Mouse (Mus musculus) limb, embryonic 15.5 days (tissue): Measurements from ENCODE around the gene Atp8a2. TPM values are rescaled to one million over a fixed set of nuclear protein-coding genes. Genes with fewer than 3 reads are reported as not detected.
"Not testable (repeated sequence)": the region's sequence is repeated elsewhere in the genome, so short reads cannot be mapped to it uniquely, and the experiment has no call there.

Source experiments
- ATAC-seq: fragments of 200-750 bp; cut with Nextera tagmentation; 2 replicates; pipeline ENCODE4 v1.8.0; 2017; ENCODE audit warnings: low read depth, moderate TSS enrichment; ENCODE audit not compliant: insufficient number of reproducible peaks, low FRiP score, low TSS enrichment
- H3K27ac ChIP-seq: fragments of 300-500 bp; sonication (generic); 2 replicates; pipeline ENCODE4 v1.5.1; 2015; ENCODE audit warnings: moderate library complexity, mild to moderate bottlenecking, inconsistent platforms
- H3K27me3 ChIP-seq: fragments of 300-500 bp; sonication (generic); 2 replicates; pipeline ENCODE4 v1.6.1; 2015; ENCODE audit warnings: inconsistent platforms
- H3K36me3 ChIP-seq: fragments of 300-500 bp; sonication (generic); 2 replicates; pipeline ENCODE4 v1.6.1; 2015; ENCODE audit warnings: inconsistent platforms
- H3K4me1 ChIP-seq: fragments of 300-500 bp; sonication (generic); 2 replicates; pipeline ENCODE4 v1.6.1; 2015; ENCODE audit warnings: inconsistent platforms
- H3K4me2 ChIP-seq: fragments of 300-500 bp; sonication (generic); 2 replicates; pipeline ENCODE4 v1.6.1; 2015; ENCODE audit warnings: mild to moderate bottlenecking, inconsistent platforms
- H3K4me3 ChIP-seq: fragments of 300-500 bp; sonication (generic); 2 replicates; pipeline ENCODE4 v1.5.1; 2015; ENCODE audit warnings: mild to moderate bottlenecking, inconsistent platforms
- H3K9ac ChIP-seq: fragments of 300-500 bp; sonication (generic); 2 replicates; pipeline ENCODE4 v1.6.1; 2015; ENCODE audit warnings: inconsistent platforms
- H3K9me3 ChIP-seq: fragments of 300-500 bp; sonication (generic); 2 replicates; pipeline ENCODE4 v1.6.1; 2016; ENCODE audit warnings: inconsistent platforms
- WGBS: fragments of 180-500 bp; shearing (Covaris S2); methylation state at CpG from one replicate; pipeline ENCODE4 v1.1.7; 2015; 5-methylcytosine and 5-hydroxymethylcytosine counted together
- polyA plus RNA-seq: library from polyadenylated mRNA; unstranded; fragments of >200 nt; fragmentation: Nextera tagmentation; extraction: Ambion mirVana; gene quantifications from 2 replicates; pipeline ENCODE4 v1.2.1, GENCODE M21; 2015

Gene Atp8a2
- polyA plus RNA-seq, 1 experiment from 2014 or later, result 1.0 TPM

DNA sequence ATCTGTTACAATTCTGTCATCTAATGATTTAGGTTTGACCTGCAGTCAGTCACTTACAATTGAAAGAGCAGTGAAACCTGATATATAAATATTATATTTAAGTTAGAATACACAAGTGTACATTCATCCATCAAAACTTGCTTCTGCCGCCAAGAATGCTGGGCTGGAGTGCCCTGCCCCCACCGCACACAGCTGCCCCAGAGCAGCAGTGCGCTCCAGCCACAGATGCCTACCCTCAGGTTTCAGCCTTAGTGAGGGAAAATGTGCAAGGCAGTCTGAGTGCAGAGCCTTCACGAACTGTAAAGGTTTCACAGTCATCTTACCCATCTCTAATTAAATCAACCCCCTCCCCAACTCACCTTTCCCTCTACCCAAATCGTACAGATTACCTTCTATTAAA is 369.6 kb downstream of the Atp8a2 start:
- Histone ChIP-seq H3K27ac (peak overlapping the region; percentile 17; the same call in 1 of the 2 replicates), H3K9ac (no peak overlapping the region), H3K4me2 (no peak overlapping the region), H3K36me3 (no peaks in the 10 kb centered on the region), H3K4me1 (peaks cover 10% of the 10 kb centered on the region), H3K4me3 (no peak overlapping the region), H3K9me3 (no peaks in the 10 kb centered on the region), H3K27me3 (peaks cover under 1% of the 10 kb centered on the region; the same call in 1 of the 2 replicates)
- ATAC-seq, result no peak
- WGBS, result 15% methylated on average over 5 of the region's 5 CpGs

DNA sequence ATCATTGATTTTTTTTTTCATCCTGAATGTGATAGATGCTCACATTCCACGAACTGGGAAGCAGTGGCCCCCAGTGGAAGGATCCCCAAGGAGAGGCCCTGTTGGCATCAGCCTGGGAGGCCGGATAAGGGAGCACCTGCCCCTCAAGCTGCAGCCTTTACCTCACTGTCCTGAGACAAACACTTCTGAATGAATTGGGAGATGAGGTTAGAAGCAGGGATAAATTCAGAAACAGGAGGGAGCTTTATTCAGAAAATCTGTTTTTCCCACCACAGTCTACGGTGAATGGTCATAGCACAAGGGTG is 376.9 kb downstream of the Atp8a2 start:
- Histone ChIP-seq H3K27me3 (peaks cover 4% of the 10 kb centered on the region; the same call in 1 of the 2 replicates), H3K4me3 (no peak overlapping the region), H3K9ac (no peak overlapping the region), H3K36me3 (no peaks in the 10 kb centered on the region), H3K9me3 (no peaks in the 10 kb centered on the region), H3K27ac (no peak overlapping the region), H3K4me1 (peaks cover 5% of the 10 kb centered on the region), H3K4me2 (no peak overlapping the region)
- 59% methylated on average over 3 of the region's 3 CpGs for WGBS
- ATAC-seq, result no peak

DNA sequence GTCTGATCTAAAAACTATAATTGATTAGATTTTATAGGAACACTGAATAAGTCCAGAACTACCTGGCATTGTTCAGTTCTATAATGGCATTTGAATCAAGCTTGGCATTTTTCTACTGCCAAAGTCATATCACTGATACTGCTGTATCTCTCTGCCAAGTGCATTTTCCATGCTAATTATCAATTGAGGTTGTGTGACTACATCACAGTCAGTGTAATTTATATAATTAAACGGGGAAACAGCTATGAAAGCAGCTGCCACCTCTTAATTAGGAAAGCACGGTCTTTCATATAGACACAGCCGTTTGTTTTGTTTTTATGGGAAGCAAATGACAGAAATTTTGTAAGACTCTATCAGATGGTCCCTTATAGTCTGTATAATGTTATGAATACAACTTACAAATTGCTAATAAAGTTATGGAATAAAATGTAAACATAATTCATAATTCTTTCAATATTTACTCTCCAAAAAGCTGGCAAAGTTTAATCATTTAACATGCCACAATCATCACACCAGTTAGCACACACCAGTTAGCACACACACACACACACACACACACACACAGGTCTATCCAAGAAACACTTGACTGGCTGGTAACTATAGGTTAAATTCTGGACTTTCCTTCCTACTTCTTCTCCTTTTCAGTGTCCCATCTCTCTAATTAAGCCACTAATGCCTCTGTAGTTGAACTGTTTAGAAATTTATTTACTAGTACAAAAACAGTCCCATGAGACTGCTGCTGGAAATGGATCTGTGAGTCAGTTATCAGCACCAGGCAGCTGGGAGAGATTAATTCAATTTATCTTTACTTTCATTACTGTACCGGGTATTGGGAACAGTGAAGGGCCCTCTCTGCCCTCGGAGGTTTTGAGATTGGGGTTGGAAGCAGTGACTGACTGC is 377.5 kb downstream of the Atp8a2 start:
- no peaks in the 10 kb centered on the region for H3K36me3 ChIP-seq
- 51% methylated on average over 5 of the region's 5 CpGs for WGBS
- no peaks in the 10 kb centered on the region for H3K9me3 ChIP-seq
- H3K4me2 ChIP-seq, result no peak overlapping the region
- ATAC-seq, result no peak
- H3K4me1 ChIP-seq, result peaks cover 5% of the 10 kb centered on the region
- H3K27me3 ChIP-seq, result peaks cover 4% of the 10 kb centered on the region; the same call in 1 of the 2 replicates
- no peak overlapping the region for H3K9ac ChIP-seq
- no peak overlapping the region for H3K27ac ChIP-seq
- no peak overlapping the region for H3K4me3 ChIP-seq

DNA sequence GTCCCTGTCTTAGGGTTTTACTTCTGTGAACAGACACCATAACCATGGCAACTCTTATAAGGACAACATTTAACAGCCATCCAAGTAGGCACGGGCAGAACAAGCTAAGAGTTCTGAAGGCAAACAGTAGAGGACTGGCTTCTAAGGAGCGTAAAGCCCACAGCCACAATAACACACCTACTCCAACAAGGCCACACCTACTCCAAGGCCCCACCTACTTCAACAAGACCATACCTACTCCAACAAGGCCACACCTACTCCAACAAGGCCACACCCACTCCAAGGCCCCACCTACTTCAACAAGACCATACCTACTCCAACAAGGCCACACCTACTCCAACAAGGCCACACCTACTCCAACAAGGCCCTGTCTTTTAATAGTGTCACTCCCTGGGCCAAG is 386.7 kb downstream of the Atp8a2 start:
- 62% methylated on average over 2 of the region's 2 CpGs for WGBS
- H3K4me1 ChIP-seq, result peaks cover 21% of the 10 kb centered on the region
- not testable (repeated sequence) for H3K4me3 ChIP-seq, H3K27me3 ChIP-seq, H3K9me3 ChIP-seq, H3K36me3 ChIP-seq, H3K9ac ChIP-seq, H3K27ac ChIP-seq, H3K4me2 ChIP-seq
- ATAC-seq, result 0 out of 2 replicates have a peak, but pooled peaks have one; percentile 16

DNA sequence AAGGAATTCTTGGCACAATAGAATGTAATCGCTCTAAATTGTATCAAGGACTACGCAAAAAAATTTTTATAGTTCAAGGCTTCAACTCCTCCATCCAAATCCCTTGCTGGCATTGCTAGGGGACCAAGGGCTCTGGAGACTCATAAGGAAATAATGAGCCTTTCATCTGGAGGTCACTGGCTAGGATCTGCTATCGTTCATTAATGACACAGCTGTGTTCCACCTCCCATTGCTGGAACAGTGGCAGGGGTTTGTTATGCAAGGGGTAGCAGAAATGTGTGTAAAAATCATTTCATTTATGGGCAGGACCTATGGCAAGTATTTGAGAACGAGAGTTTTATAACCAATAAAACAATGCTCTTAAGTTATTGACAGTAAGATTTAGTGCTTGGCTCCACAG is 387.2 kb downstream of the Atp8a2 start:
- Histone ChIP-seq H3K27ac (no peak overlapping the region), H3K4me1 (peaks cover 21% of the 10 kb centered on the region), H3K4me3 (no peak overlapping the region), H3K9me3 (no peaks in the 10 kb centered on the region), H3K27me3 (0 out of 2 replicates have a peak, but pooled peaks cover 7% of the 10 kb centered on the region), H3K4me2 (no peak overlapping the region), H3K36me3 (no peaks in the 10 kb centered on the region), H3K9ac (no peak overlapping the region)
- WGBS, result 34% methylated on average over 4 of the region's 4 CpGs
- no peak for ATAC-seq

DNA sequence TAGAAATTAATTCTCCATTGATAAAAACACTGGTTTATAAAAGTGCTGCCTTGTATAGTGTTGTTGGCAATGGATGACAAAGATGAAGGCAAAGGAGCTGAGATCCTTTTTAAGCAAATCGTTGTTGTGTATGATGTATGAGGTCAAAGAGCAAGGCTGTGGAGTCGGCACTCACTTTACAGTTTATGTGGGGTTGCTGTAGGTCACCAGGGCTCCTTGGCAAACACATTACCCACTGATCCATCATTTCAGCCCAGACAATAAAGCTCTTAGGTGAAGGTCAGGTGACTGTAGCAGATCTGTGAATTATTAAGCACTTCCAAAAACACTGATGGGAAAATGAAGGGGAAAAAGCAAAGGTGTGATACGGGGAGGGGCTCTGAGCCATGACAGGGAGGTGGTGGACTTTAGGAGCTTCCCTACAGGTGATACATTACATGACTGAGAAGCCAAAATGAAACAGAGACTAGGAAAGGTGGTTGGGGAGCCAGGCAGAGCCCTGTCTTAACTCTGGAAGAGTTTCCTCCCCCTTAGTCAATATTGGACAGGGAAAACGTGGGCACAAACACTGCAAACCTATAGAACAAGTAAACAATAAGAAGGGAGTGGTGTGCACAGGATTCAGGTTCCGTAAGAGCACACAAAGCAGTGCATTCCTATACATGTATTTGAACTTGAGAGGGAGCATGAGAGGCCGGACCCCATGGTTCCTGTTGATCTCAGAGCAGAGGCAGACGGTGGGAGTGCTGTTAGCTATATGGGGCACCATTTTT is 389.3 kb downstream of the Atp8a2 start:
- H3K27ac ChIP-seq, result no peak overlapping the region
- peaks cover 21% of the 10 kb centered on the region for H3K4me1 ChIP-seq
- no peaks in the 10 kb centered on the region for H3K36me3 ChIP-seq
- H3K27me3 ChIP-seq, result no peaks in the 10 kb centered on the region
- no peaks in the 10 kb centered on the region for H3K9me3 ChIP-seq
- H3K9ac ChIP-seq, result no peak overlapping the region
- H3K4me3 ChIP-seq, result no peak overlapping the region
- no peak for ATAC-seq
- H3K4me2 ChIP-seq, result no peak overlapping the region
- WGBS, result 60% methylated on average over 7 of the region's 7 CpGs

DNA sequence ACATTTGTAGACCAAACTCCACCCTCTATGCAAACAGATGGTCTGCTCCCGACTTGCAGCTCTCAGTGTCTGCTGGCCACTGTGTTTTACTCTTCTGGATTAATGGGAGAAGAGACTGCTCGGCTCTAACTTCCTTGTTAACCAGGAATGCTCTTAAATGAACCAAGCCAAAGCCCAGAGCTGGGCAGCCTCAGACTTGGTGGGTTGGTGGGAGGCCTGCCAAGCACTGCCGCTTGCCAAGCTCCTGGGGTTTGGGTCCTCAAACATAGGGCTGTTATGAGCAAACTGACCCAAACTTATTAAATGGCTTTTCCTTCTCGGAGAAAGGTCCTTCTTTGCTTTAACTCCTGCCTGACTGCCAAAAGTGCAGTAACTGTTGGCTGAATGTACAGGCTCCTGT is 390.1 kb downstream of the Atp8a2 start:
- Histone ChIP-seq H3K4me1 (peaks cover 21% of the 10 kb centered on the region), H3K9me3 (no peaks in the 10 kb centered on the region), H3K9ac (no peak overlapping the region), H3K27me3 (no peaks in the 10 kb centered on the region), H3K36me3 (no peaks in the 10 kb centered on the region), H3K27ac (peak overlapping the region; percentile 70), H3K4me3 (no peak overlapping the region), H3K4me2 (no peak overlapping the region)
- WGBS, result 34% methylated on average over 4 of the region's 4 CpGs
- ATAC-seq, result peak; percentile 81

DNA sequence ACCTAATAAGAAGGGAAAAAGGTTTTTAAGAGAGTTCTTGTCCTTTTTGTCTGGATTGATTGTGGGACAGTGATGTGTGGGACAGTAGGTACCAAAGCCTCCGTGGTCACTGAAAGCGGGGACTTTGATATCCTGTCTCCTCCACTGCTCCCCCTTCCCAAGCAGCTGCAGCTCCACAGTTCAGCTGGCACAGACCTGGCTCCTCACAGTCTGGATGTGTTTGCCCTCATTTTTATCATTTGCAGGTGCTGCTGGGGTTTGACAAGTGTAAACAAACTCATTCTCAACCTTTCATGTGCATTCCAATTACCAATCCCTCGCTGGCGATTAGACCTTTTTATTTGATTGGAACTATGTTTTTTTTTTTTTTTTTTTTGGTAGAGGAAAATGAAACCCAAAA is 390.8 kb downstream of the Atp8a2 start:
- H3K9me3 ChIP-seq, result no peaks in the 10 kb centered on the region
- H3K4me2 ChIP-seq, result no peak overlapping the region
- no peak overlapping the region for H3K4me3 ChIP-seq
- 19% methylated on average over 4 of the region's 4 CpGs for WGBS
- no peak for ATAC-seq
- H3K4me1 ChIP-seq, result peaks cover 21% of the 10 kb centered on the region
- 0 out of 2 replicates have a peak overlapping the region, but pooled peaks have one; percentile 23 for H3K27ac ChIP-seq
- no peaks in the 10 kb centered on the region for H3K27me3 ChIP-seq
- H3K9ac ChIP-seq, result no peak overlapping the region
- H3K36me3 ChIP-seq, result no peaks in the 10 kb centered on the region

DNA sequence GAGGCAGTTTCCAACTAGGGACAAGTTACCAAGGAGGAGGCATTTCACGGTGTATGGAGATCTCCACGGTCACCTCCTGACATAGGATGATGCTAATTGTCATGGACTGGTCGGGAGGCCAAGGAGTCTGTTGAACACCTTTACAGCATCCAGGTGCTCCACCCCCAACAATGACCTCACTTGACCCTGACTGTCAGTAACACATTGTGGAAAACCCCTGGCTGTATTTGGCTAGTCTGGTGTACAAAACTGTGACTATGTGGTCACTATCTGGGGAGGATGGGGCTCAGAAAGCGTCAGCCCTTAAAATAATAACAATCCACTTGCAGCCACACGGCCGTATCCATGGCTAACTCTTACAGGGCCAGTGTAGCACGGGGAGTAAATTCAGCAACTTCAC is 391.3 kb downstream of the Atp8a2 start:
- 40% methylated on average over 7 of the region's 7 CpGs for WGBS
- H3K4me2 ChIP-seq, result no peak overlapping the region
- H3K27me3 ChIP-seq, result no peaks in the 10 kb centered on the region
- H3K27ac ChIP-seq, result no peak overlapping the region
- H3K36me3 ChIP-seq, result no peaks in the 10 kb centered on the region
- H3K9me3 ChIP-seq, result no peaks in the 10 kb centered on the region
- H3K4me3 ChIP-seq, result no peak overlapping the region
- no peak for ATAC-seq
- no peak overlapping the region for H3K9ac ChIP-seq
- peaks cover 21% of the 10 kb centered on the region for H3K4me1 ChIP-seq

DNA sequence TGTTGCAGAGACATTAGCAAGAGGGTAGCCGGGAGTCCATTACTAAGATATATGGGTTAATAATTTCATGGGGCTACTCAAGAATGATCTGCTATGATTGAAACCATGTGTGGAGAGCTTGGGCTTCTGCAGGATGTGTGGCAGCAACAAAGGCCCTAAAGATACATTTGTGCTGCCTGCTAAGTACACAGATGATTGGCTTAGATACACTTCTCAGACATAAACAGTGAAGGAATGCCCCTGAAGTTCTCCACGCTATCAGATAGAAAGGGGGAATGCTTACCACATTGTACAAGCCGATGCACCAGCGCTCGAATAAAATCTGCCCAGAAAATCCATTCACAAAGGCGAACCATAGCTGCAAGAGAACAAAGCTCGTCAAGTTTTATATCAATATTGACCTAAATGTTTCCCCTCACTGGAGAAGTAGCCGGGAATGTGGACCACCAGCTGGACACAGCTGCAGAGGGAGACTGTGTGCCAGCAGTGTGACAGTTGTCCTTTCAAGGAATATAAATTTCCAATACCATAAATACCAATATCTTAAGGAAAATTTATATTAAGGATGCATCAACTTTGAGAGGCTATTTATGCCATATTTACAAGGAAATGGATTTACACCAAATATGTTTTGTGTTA is 394.9 kb downstream of the Atp8a2 start:
- H3K4me3 ChIP-seq, result no peak overlapping the region
- H3K27ac ChIP-seq, result no peak overlapping the region
- H3K9ac ChIP-seq, result no peak overlapping the region
- 54% methylated on average over 8 of the region's 8 CpGs for WGBS
- no peak overlapping the region for H3K4me2 ChIP-seq
- H3K36me3 ChIP-seq, result no peaks in the 10 kb centered on the region
- ATAC-seq, result no peak
- H3K9me3 ChIP-seq, result no peaks in the 10 kb centered on the region
- no peaks in the 10 kb centered on the region for H3K27me3 ChIP-seq
- H3K4me1 ChIP-seq, result peaks cover 9% of the 10 kb centered on the region

DNA sequence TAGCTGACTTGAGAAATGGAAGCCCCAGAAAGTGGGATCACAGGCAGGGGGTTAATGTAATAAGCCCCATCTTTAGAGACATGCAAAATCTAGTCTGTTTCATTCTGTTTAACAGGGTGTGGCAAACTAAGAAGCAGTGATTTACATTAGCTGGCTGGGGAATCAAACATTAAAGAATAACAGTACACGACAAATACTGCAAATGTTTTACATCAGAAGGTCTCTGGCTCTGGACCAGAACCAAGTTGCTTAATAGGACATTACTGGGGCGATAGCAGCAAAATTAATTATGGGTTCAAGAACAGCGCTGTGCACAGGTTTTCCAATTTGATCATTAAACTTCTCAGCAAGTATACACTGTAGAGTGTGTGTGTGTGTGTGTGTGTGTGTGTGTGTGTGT is 397.5 kb downstream of the Atp8a2 start:
- H3K4me2 ChIP-seq, result no peak overlapping the region
- no peaks in the 10 kb centered on the region for H3K36me3 ChIP-seq
- no peak overlapping the region for H3K27ac ChIP-seq
- ATAC-seq, result no peak
- H3K9ac ChIP-seq, result no peak overlapping the region
- peaks cover under 1% of the 10 kb centered on the region; the same call in 1 of the 2 replicates for H3K27me3 ChIP-seq
- H3K9me3 ChIP-seq, result no peaks in the 10 kb centered on the region
- H3K4me3 ChIP-seq, result no peak overlapping the region
- WGBS, result 65% methylated on average over 3 of the region's 3 CpGs
- peaks cover 10% of the 10 kb centered on the region for H3K4me1 ChIP-seq

DNA sequence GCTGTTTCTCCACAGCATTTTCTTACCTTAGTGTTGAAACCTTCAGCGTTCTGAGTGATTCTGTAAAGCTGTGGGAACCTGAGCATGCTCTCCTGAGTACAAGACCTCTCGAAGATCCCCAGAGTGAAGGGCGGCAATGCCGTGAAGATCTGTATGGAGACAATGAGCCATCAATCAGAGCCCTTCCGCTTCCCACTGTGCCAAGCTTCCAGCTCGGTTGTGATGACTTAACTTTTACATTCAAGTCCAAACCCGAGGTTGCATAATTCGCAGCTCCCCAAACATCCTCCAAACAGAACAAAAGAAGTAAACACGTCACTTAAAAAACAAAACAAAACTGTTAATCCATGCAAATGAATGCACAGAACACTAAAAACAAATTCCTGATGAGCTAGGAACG is 403.1 kb downstream of the Atp8a2 start:
- Histone ChIP-seq H3K27me3 (peaks cover 5% of the 10 kb centered on the region; the same call in 1 of the 2 replicates), H3K36me3 (no peaks in the 10 kb centered on the region), H3K4me2 (no peak overlapping the region), H3K9me3 (no peaks in the 10 kb centered on the region), H3K9ac (no peak overlapping the region), H3K4me1 (peaks cover 10% of the 10 kb centered on the region), H3K27ac (no peak overlapping the region), H3K4me3 (no peak overlapping the region)
- WGBS, result 77% methylated on average over 10 of the region's 10 CpGs
- no peak for ATAC-seq
